Mouse (Mus musculus): Measurements from ENCODE around the gene Ccser1.

DNA sequence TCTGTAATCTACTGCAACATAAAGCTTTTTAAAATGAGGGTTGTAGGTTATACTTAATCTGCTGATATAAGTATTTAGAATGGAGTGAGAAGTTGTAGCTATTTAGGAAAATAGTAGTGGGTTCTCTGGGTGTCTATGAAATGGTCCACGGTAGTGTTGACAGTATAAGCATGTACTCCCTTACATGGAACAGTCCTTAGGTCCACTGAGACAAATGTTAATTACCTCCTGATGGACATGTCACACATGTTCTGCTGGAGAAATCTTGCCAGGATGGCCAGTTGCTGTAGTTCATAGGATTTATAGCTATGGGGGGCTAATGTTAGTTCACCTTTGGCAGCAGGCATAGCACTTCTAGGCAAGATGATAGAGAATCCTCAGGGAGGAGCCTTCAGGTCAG, 625.4 kb downstream of the Ccser1 start:
- TF ChIP-seq CTCF (IDR thresholded peaks at IDR 0.05; ENCODE audit: borderline replicate concordance, insufficient read depth, low read length) (no peak), POLR2A (IDR thresholded peaks at IDR 0.05; ENCODE audit: low read depth, low read length) (no peak)

Data from embryonic fibroblast, embryonic 13.5 days (primary cell).